Mouse (Mus musculus) bone marrow macrophage, adult 2 months (primary cell): ENCODE results near the gene Zfp207. TPM values are rescaled to one million over a fixed set of nuclear protein-coding genes. Genes with fewer than 3 reads are reported as not detected.
A peak's percentile ranks its signal among the peaks of the same experiment; 100 is the strongest.
"Not testable (repeated sequence)": the region's sequence is repeated elsewhere in the genome, so short reads cannot be mapped to it uniquely, and the experiment has no call there.

Experiments
- H3K27ac ChIP-seq: 2 replicates; pipeline ENCODE4 v1.5.1; 2012; ENCODE audit warnings: low read depth, low read length; ENCODE audit not compliant: insufficient read depth
- H3K4me1 ChIP-seq: 2 replicates; pipeline ENCODE4 v1.6.1; 2012; ENCODE audit warnings: low read length; ENCODE audit not compliant: control insufficient read depth, insufficient read depth
- H3K4me3 ChIP-seq: 2 replicates; pipeline ENCODE4 v1.5.1; 2012; ENCODE audit warnings: mild to moderate bottlenecking, low read length, moderate library complexity; ENCODE audit not compliant: insufficient read depth
- CTCF ChIP-seq: IDR thresholded peaks from 2 replicates; pipeline ENCODE4 v1.5.1; 2012; ENCODE audit warnings: low read depth, mild to moderate bottlenecking, low read length, moderate library complexity
- POLR2A ChIP-seq: IDR thresholded peaks from 2 replicates; pipeline ENCODE4 v1.6.1; 2012; ENCODE audit warnings: mild to moderate bottlenecking, low read depth, low read length, borderline replicate concordance
- polyA plus RNA-seq: library from polyadenylated mRNA; stranded (reverse); fragments of >200 nt; gene quantifications from 2 replicates; pipeline ENCODE4 v1.2.4, GENCODE M21; 2012; ENCODE audit not compliant: missing spikeins, insufficient read depth, insufficient read length

The Zfp207 gene
- 148 and 154 TPM in 2 replicates for polyA plus RNA-seq

- Histone ChIP-seq H3K27ac (peak within 1 kb of the TSS; percentile 91), H3K4me1 (peaks cover 7% of the 10 kb centered on the region), H3K4me3 (peak within 1 kb of the TSS; percentile 73)
- TF ChIP-seq CTCF (no peak), POLR2A (peak; percentile 43; the same call in 1 of the 2 replicates)
Measured at GRCm38 (mm10) chr11:80383019-80383625, at the start of gene Zfp207. Gene Zfp207, plus strand, starts transcription at chr11:80383279.

DNA sequence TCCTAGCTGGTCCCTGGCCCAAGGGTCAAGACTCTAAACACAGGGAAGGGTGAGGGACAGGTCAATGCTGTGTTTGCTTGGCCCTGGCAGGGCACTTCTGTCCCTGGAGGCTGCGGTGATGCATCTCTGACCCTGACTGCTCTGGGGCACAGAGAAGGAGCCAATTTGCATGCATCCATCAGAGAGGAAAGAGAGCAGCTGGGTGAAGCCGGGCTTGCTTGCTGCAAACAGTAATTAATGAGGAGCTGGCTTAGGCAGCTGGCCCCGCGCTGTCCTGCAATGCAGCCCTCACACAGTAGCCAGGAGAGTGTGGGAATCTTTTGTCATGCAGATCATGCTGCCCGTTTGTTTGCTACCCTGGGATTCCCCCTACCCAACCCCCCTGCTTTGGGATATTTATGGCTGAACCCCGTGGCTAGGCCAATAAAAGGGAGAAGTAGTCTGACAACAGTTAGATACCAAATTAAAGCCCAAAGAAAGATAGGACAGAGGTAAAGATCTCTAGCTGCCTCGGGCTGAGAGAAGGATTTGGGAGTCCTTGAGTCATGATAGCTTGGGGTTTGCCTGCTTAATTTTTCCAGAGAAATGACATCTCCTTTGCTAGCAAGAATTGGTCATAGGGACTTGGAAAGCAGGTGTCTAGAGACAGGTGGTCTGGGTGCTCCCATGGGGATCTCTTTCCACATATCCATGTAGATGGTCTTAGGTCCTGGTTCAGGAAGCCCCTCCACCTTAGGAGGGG lies 47.3 kb upstream of the Zfp207 start:
- H3K4me1 ChIP-seq: no peaks in the 10 kb centered on the region
- TF ChIP-seq CTCF: no peak
- no peak for TF ChIP-seq POLR2A
- no peak overlapping the region for H3K27ac ChIP-seq
- H3K4me3 ChIP-seq: no peak overlapping the region

- no peak for TF ChIP-seq POLR2A
- no peak for TF ChIP-seq CTCF
- Histone ChIP-seq H3K4me3 (no peak overlapping the region), H3K4me1 (no peaks in the 10 kb centered on the region)
Measured at GRCm38 (mm10) chr11:80336351-80336730, 46.7 kb upstream of the Zfp207 start.

GRCm38 (mm10) chr11:80342482-80342881 lies 40.6 kb upstream of the Zfp207 start:
- H3K27ac ChIP-seq: no peak overlapping the region
- no peaks in the 10 kb centered on the region for H3K4me1 ChIP-seq
- TF ChIP-seq CTCF (no peak), POLR2A (no peak)
- H3K4me3 ChIP-seq: no peak overlapping the region

More at GRCm38 (mm10) chr11:80336351-80336730, 46.7 kb upstream of the Zfp207 start:
- no peak overlapping the region for H3K27ac ChIP-seq

DNA sequence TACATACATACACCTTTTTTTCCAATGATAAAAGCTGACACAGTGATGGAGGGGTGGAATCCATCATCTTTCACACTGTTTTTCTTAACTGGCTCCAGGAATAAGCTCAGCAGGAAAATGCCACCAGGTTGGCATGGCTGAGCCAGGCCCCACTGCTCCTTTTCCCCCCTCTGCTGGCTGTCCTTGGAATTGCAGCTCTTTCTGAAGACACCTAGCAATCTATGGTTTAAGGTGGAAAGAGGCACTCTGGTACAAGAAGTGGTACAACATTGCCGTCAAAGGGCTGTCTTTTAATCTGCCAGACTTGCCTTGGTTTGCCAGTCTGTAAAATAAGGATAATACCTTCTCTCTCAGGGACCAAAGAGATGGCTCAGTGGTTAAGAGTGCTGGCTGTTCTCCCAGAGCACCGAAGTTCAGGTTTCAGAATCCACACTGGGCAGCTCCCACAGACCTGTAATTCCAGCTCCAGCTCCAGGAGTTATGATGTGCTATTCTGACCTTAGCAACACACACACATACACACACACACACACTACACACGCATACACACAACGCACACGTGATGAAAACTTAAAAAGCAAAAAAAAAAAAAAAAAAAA lies 31.1 kb upstream of the Zfp207 start:
- Histone ChIP-seq H3K4me3 (no peak overlapping the region), H3K4me1 (peaks cover 5% of the 10 kb centered on the region), H3K27ac (no peak overlapping the region)
- no peak for TF ChIP-seq POLR2A
- TF ChIP-seq CTCF: peak; percentile 37

DNA sequence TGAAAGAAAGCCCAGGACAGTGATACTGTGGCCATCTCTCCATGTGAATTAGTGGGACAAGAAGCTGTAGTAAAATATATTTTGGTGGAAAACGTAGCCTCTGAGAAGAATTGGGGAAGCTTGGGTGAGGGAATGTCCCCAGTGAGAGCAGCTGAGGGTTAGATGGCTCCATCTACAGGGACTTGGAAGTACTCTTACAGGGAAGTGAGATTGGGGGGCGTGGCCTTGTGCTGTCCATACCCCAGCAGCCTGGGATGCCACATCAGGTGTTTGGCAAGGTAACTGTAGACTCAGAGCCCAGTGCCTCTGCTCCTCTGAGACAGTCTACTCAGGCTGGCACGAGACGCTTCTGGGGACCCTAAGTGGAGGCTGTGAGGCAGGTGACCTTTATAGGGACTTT lies 28.2 kb upstream of the Zfp207 start:
- H3K27ac ChIP-seq: no peak overlapping the region
- no peak overlapping the region for H3K4me3 ChIP-seq
- H3K4me1 ChIP-seq: peaks cover 5% of the 10 kb centered on the region
- no peak for TF ChIP-seq POLR2A
- no peak for TF ChIP-seq CTCF

GRCm38 (mm10) chr11:80368949-80369348 lies 14.1 kb upstream of the Zfp207 start:
- Histone ChIP-seq H3K27ac (no peak overlapping the region), H3K4me1 (no peaks in the 10 kb centered on the region), H3K4me3 (no peak overlapping the region)
- no peak for TF ChIP-seq CTCF
- no peak for TF ChIP-seq POLR2A

DNA sequence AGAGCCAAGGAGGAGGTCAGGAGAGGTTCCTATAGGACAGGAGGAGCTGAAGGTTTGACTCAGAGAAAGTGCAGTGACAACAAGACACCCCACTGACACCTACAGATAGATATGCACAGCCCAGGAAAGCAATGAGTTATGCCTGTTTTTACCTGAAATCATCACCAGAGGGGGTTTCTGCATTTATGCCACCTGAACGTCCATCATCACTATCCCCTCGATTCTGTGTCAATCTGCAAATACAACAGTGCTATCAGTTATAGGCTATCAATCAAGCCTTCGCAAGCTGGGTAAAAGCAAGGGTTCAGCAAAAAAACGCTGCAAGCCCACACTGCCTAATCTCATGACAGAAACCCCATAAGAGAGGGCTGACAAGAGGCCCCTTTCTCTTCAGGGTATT lies 6.4 kb upstream of the Zfp207 start:
- no peak overlapping the region for H3K27ac ChIP-seq
- TF ChIP-seq CTCF (no peak), POLR2A (no peak)

GRCm38 (mm10) chr11:80377712-80378451 lies 5.2 kb upstream of the Zfp207 start, which contains the start of gene 5730455P16Rik:
Gene 5730455P16Rik, minus strand, starts transcription at chr11:80378034.
- H3K27ac ChIP-seq: peak within 1 kb of the TSS; percentile 45; the same call in 1 of the 2 replicates
- no peak for TF ChIP-seq CTCF
- TF ChIP-seq POLR2A: 0 out of 2 replicates have a peak, but pooled peaks have one; percentile 13

More for the DNA sequence above, 6.4 kb upstream of the Zfp207 start:
- H3K4me3 ChIP-seq: no peak overlapping the region
- peaks cover 5% of the 10 kb centered on the region for H3K4me1 ChIP-seq

GRCm38 (mm10) chr11:80378452-80379068 lies 4.5 kb upstream of the Zfp207 start:
- peak overlapping the region; percentile 93; the same call in 1 of the 2 replicates for H3K4me3 ChIP-seq
- not testable (repeated sequence) for H3K4me1 ChIP-seq, H3K27ac ChIP-seq

More at GRCm38 (mm10) chr11:80377712-80378451, 5.2 kb upstream of the Zfp207 start, which contains the start of gene 5730455P16Rik:
- Histone ChIP-seq H3K4me3 (peak within 1 kb of the TSS; percentile 93), H3K4me1 (peaks cover 9% of the 10 kb centered on the region)

GRCm38 (mm10) chr11:80379184-80379583 lies 3.9 kb upstream of the Zfp207 start:
- not testable (repeated sequence) for H3K27ac ChIP-seq, H3K4me1 ChIP-seq, H3K4me3 ChIP-seq
